Mouse (Mus musculus): ENCODE measurements around the gene Lrrc25. TPM values are rescaled to one million over a fixed set of nuclear protein-coding genes. Genes with fewer than 3 reads are reported as not detected.

Gene Lrrc25
- polyA plus RNA-seq, 1 experiment from 2014 or later = 4.0 TPM

GRCm38 (mm10) chr8:70636838-70637237, 20.9 kb downstream of the Lrrc25 start:
- no peak overlapping the region for H3K27ac ChIP-seq (replicated peaks)
- no peaks in the 10 kb centered on the region for H3K27me3 ChIP-seq
- H3K4me1 ChIP-seq = peaks cover 11% of the 10 kb centered on the region; the same call in 1 of the 2 replicates
- no peak for ATAC-seq (ENCODE audit: insufficient number of reproducible peaks, low FRiP score, low TSS enrichment, low read depth)
- no peaks in the 10 kb centered on the region for H3K36me3 ChIP-seq
- no peak overlapping the region for H3K4me3 ChIP-seq (replicated peaks)
- H3K4me2 ChIP-seq (replicated peaks) = no peak overlapping the region
- 57% methylated on average over 8 of the region's 8 CpGs for WGBS
- no peak overlapping the region for H3K9ac ChIP-seq
- no peaks in the 10 kb centered on the region for H3K9me3 ChIP-seq (replicated peaks)

- WGBS = 76% methylated on average over 9 of the region's 9 CpGs
- H3K9ac ChIP-seq = no peak overlapping the region
- no peaks in the 10 kb centered on the region for H3K9me3 ChIP-seq (replicated peaks)
- no peaks in the 10 kb centered on the region for H3K27me3 ChIP-seq
- H3K4me2 ChIP-seq (replicated peaks) = no peak overlapping the region
- no peak for ATAC-seq (ENCODE audit: insufficient number of reproducible peaks, low FRiP score, low TSS enrichment, low read depth)
- no peaks in the 10 kb centered on the region for H3K36me3 ChIP-seq
- H3K4me1 ChIP-seq = peaks cover 8% of the 10 kb centered on the region; the same call in 1 of the 2 replicates
- H3K27ac ChIP-seq (replicated peaks) = no peak overlapping the region
- no peak overlapping the region for H3K4me3 ChIP-seq (replicated peaks)
Measured at GRCm38 (mm10) chr8:70638752-70639151, 22.8 kb downstream of the Lrrc25 start.

- ATAC-seq (ENCODE audit: insufficient number of reproducible peaks, low FRiP score, low TSS enrichment, low read depth) = no peak
- H3K4me2 ChIP-seq (replicated peaks) = no peak overlapping the region
- WGBS = 52% methylated on average over 3 of the region's 3 CpGs
- H3K4me1 ChIP-seq = peaks cover 17% of the 10 kb centered on the region
- no peaks in the 10 kb centered on the region for H3K27me3 ChIP-seq
- H3K36me3 ChIP-seq = no peaks in the 10 kb centered on the region
- H3K27ac ChIP-seq (replicated peaks) = no peak overlapping the region
- H3K9ac ChIP-seq = no peak overlapping the region
- H3K4me3 ChIP-seq (replicated peaks) = no peak overlapping the region
- no peaks in the 10 kb centered on the region for H3K9me3 ChIP-seq (replicated peaks)
Measured at GRCm38 (mm10) chr8:70643019-70643418, 27.1 kb downstream of the Lrrc25 start.

GRCm38 (mm10) chr8:70644065-70644464, 28.1 kb downstream of the Lrrc25 start:
- ATAC-seq (ENCODE audit: insufficient number of reproducible peaks, low FRiP score, low TSS enrichment, low read depth) = no peak
- Histone ChIP-seq H3K27ac (replicated peaks) (no peak overlapping the region), H3K4me1 (peaks cover 18% of the 10 kb centered on the region), H3K27me3 (no peaks in the 10 kb centered on the region), H3K4me3 (replicated peaks) (no peak overlapping the region), H3K4me2 (replicated peaks) (no peak overlapping the region), H3K9me3 (replicated peaks) (no peaks in the 10 kb centered on the region), H3K36me3 (no peaks in the 10 kb centered on the region), H3K9ac (no peak overlapping the region)
- 82% methylated on average over 2 of the region's 2 CpGs for WGBS

- H3K4me1 ChIP-seq = peaks cover 26% of the 10 kb centered on the region
- no peak overlapping the region for H3K9ac ChIP-seq
- ATAC-seq (ENCODE audit: insufficient number of reproducible peaks, low FRiP score, low TSS enrichment, low read depth) = no peak
- peaks cover 7% of the 10 kb centered on the region; the same call in 1 of the 2 replicates for H3K36me3 ChIP-seq
- no peak overlapping the region for H3K27ac ChIP-seq (replicated peaks)
- WGBS = 58% methylated on average over 17 of the region's 17 CpGs
- H3K4me2 ChIP-seq (replicated peaks) = no peak overlapping the region
- H3K4me3 ChIP-seq (replicated peaks) = no peak overlapping the region
- no peaks in the 10 kb centered on the region for H3K27me3 ChIP-seq
- no peaks in the 10 kb centered on the region for H3K9me3 ChIP-seq (replicated peaks)
Measured at GRCm38 (mm10) chr8:70645501-70646224, 29.7 kb downstream of the Lrrc25 start.

- WGBS = 73% methylated on average over 6 of the region's 6 CpGs
- no peak overlapping the region for H3K27ac ChIP-seq (replicated peaks)
- no peak for ATAC-seq (ENCODE audit: insufficient number of reproducible peaks, low FRiP score, low TSS enrichment, low read depth)
- peaks cover 26% of the 10 kb centered on the region for H3K4me1 ChIP-seq
- no peak overlapping the region for H3K4me3 ChIP-seq (replicated peaks)
- H3K9me3 ChIP-seq (replicated peaks) = no peaks in the 10 kb centered on the region
- no peak overlapping the region for H3K9ac ChIP-seq
- H3K4me2 ChIP-seq (replicated peaks) = no peak overlapping the region
- H3K27me3 ChIP-seq = no peaks in the 10 kb centered on the region
- peaks cover 14% of the 10 kb centered on the region; the same call in 1 of the 2 replicates for H3K36me3 ChIP-seq
Measured at GRCm38 (mm10) chr8:70646369-70646768, 30.4 kb downstream of the Lrrc25 start.

- no peak overlapping the region for H3K27ac ChIP-seq (replicated peaks)
- no peak overlapping the region for H3K9ac ChIP-seq
- no peaks in the 10 kb centered on the region for H3K27me3 ChIP-seq
- no peak overlapping the region for H3K4me3 ChIP-seq (replicated peaks)
- ATAC-seq (ENCODE audit: insufficient number of reproducible peaks, low FRiP score, low TSS enrichment, low read depth) = no peak
- peaks cover 26% of the 10 kb centered on the region for H3K4me1 ChIP-seq
- H3K36me3 ChIP-seq = peaks cover 17% of the 10 kb centered on the region
- H3K4me2 ChIP-seq (replicated peaks) = no peak overlapping the region
- no peaks in the 10 kb centered on the region for H3K9me3 ChIP-seq (replicated peaks)
Measured at GRCm38 (mm10) chr8:70646775-70647174, 30.8 kb downstream of the Lrrc25 start.

- no peak overlapping the region for H3K9ac ChIP-seq
- 48% methylated on average over 8 of the region's 8 CpGs for WGBS
- H3K27ac ChIP-seq (replicated peaks) = no peak overlapping the region
Measured at GRCm38 (mm10) chr8:70647343-70648163, 31.6 kb downstream of the Lrrc25 start.

GRCm38 (mm10) chr8:70648164-70648442, 32.1 kb downstream of the Lrrc25 start:
- no peaks in the 10 kb centered on the region for H3K27me3 ChIP-seq
- peaks cover 26% of the 10 kb centered on the region for H3K4me1 ChIP-seq
- no peaks in the 10 kb centered on the region for H3K9me3 ChIP-seq (replicated peaks)
- peaks cover 24% of the 10 kb centered on the region for H3K36me3 ChIP-seq
- H3K4me2 ChIP-seq (replicated peaks) = no peak overlapping the region
- no peak overlapping the region for H3K9ac ChIP-seq
- ATAC-seq (ENCODE audit: insufficient number of reproducible peaks, low FRiP score, low TSS enrichment, low read depth) = no peak
- H3K4me3 ChIP-seq (replicated peaks) = no peak overlapping the region
- WGBS = 15% methylated on average over 1 of the region's 1 CpGs
- no peak overlapping the region for H3K27ac ChIP-seq (replicated peaks)

More at GRCm38 (mm10) chr8:70647343-70648163, 31.6 kb downstream of the Lrrc25 start:
- no peak overlapping the region for H3K4me2 ChIP-seq (replicated peaks)
- H3K27me3 ChIP-seq = no peaks in the 10 kb centered on the region
- H3K9me3 ChIP-seq (replicated peaks) = no peaks in the 10 kb centered on the region
- ATAC-seq (ENCODE audit: insufficient number of reproducible peaks, low FRiP score, low TSS enrichment, low read depth) = no peak
- no peak overlapping the region for H3K4me3 ChIP-seq (replicated peaks)
- H3K4me1 ChIP-seq = peaks cover 26% of the 10 kb centered on the region
- H3K36me3 ChIP-seq = peaks cover 24% of the 10 kb centered on the region

- H3K27ac ChIP-seq (replicated peaks) = peak overlapping the region; percentile 7; the same call in 1 of the 2 replicates
- H3K36me3 ChIP-seq = peaks cover 28% of the 10 kb centered on the region
- WGBS = 44% methylated on average over 3 of the region's 3 CpGs
- no peak for ATAC-seq (ENCODE audit: insufficient number of reproducible peaks, low FRiP score, low TSS enrichment, low read depth)
- H3K9me3 ChIP-seq (replicated peaks) = no peaks in the 10 kb centered on the region
- H3K4me3 ChIP-seq (replicated peaks) = no peak overlapping the region
- H3K4me1 ChIP-seq = peaks cover 26% of the 10 kb centered on the region
- no peak overlapping the region for H3K4me2 ChIP-seq (replicated peaks)
- no peak overlapping the region for H3K9ac ChIP-seq
- no peaks in the 10 kb centered on the region for H3K27me3 ChIP-seq
Measured at GRCm38 (mm10) chr8:70648921-70649320, 33.0 kb downstream of the Lrrc25 start.

GRCm38 (mm10) chr8:70649324-70649723, 33.4 kb downstream of the Lrrc25 start:
- H3K4me3 ChIP-seq (replicated peaks) = no peak overlapping the region

More at GRCm38 (mm10) chr8:70649324-70649723, 33.4 kb downstream of the Lrrc25 start:
- Histone ChIP-seq H3K36me3 (peaks cover 28% of the 10 kb centered on the region), H3K9ac (no peak overlapping the region), H3K27ac (replicated peaks) (peak overlapping the region; percentile 60), H3K27me3 (no peaks in the 10 kb centered on the region), H3K4me2 (replicated peaks) (no peak overlapping the region), H3K4me1 (peaks cover 26% of the 10 kb centered on the region), H3K9me3 (replicated peaks) (no peaks in the 10 kb centered on the region)
- 49% methylated on average over 4 of the region's 4 CpGs for WGBS
- ATAC-seq (ENCODE audit: insufficient number of reproducible peaks, low FRiP score, low TSS enrichment, low read depth) = peak; percentile 43; the same call in 1 of the 2 replicates

Data from embryonic facial prominence, embryonic 15.5 days (tissue).